Mouse (Mus musculus) right cerebral cortex, adult 2 months (tissue): ENCODE data around the gene Vrk1.

Experiments used
- DNase-seq, 2 experiments: peaks; one replicate each; pipeline ENCODE4 v3.0.0; 2021 to 2022; ENCODE audit warnings: low spot score in 2 of 2

The Vrk1 gene

DNA sequence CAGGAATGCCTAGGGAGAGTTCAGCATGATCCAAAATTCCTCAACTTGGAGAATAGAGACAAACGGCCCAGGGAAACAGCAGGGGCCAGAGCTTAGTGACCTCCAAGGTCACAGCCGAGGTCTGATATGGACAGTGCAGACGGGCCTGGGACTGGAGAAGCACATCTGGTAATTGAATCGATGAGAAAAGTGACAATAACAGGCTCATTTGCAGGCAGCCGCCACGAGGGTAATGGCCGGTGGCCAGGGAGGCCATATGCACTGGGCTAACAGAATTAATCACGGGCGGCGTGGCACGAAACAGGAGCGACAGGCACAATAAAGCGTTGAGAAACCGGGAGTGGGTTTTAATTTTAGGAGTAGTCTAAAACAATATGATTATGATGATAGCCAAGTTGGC is 113.2 kb downstream of the Vrk1 start:
- no peak for DNase-seq

DNA sequence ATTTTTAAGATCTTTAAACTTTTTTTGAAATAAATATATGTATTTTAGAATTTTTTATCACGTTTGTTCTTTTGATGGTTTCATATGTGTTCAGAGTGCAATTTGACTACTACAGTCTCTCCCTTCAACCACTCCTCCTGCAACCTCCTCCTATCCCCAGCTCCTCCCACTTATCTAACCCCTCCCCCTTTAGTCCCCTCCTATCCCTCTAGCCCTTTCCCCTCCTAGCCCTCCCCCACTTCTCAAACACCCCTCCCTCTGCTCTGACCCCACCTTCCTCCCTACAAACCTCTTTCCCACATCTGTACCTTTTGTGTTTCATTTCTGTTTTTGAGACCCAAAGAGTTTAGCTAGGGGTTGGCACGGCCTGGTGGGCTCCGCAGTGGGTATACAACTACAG is 114.6 kb downstream of the Vrk1 start:
- DNase-seq: no peak
